In genomic region chr12:28700561-28701025, GRCm38 (mm10) we compare ENCODE assay signal across 7 mouse cellular contexts. TPM values are rescaled to one million over a fixed set of nuclear protein-coding genes. Genes with fewer than 3 reads are reported as not detected.
DNase-seq lines count a peak whose midpoint lies in the region; ATAC-seq and TF ChIP-seq lines count a peak whose summit lies in the region.

No protein-coding gene starts in this region.

- TF ChIP-seq CTCF in forebrain, postnatal 0 days (IDR thresholded peaks at IDR 0.05; ENCODE audit: low read depth) = no peak

- intact Hi-C loops in heart, postnatal 14 days (cut with DNase I) = loop anchor here (5.0 kb wide), 1 partner anchor 132 kb away; no protein-coding TSS in a partner anchor

- WGBS in forebrain, postnatal 0 days = 32% methylated on average over 19 of the region's 19 CpGs

- peak; percentile 44 for DNase-seq in R1 (ENCODE audit: low read depth, low spot score)
- peak; percentile 86 for DNase-seq in brain, adult 2 months (ENCODE audit: low read depth, low spot score)
- peak; percentile 79 for DNase-seq in forebrain, postnatal 0 days
- DNase-seq in heart, postnatal 14 days = peak; percentile 82 to 90
- DNase-seq in layer of hippocampus, postnatal 25 days (ENCODE audit: extremely low spot score in 1 of 2, low spot score in 1 of 2) = peak; percentile 50 to 53
- DNase-seq in ovary, postnatal 14 days (ENCODE audit: low spot score) = peak; percentile 38
- no peak for DNase-seq in urinary bladder, adult 2 months (ENCODE audit: low spot score)

- H3K4me2 ChIP-seq in forebrain, postnatal 0 days (ENCODE audit: low read depth) = no peak overlapping the region

- H3K9me3 ChIP-seq in forebrain, postnatal 0 days (ENCODE audit: low read length) = no peaks in the 10 kb centered on the region

- H3K27ac ChIP-seq in forebrain, postnatal 0 days (ENCODE audit: low read depth, low read length) = peak overlapping the region; percentile 90

- ATAC-seq in forebrain, postnatal 0 days = peak; percentile 77

- H3K36me3 ChIP-seq in forebrain, postnatal 0 days (ENCODE audit: insufficient read depth) = peaks cover 7% of the 10 kb centered on the region; the same call in 1 of the 2 replicates

- H3K27me3 ChIP-seq in forebrain, postnatal 0 days (ENCODE audit: insufficient read depth, low read length) = no peaks in the 10 kb centered on the region

- no peak overlapping the region for H3K4me3 ChIP-seq in forebrain, postnatal 0 days (ENCODE audit: low read depth, low read length)

- peaks cover 18% of the 10 kb centered on the region for H3K4me1 ChIP-seq in forebrain, postnatal 0 days (ENCODE audit: insufficient read depth)

- H3K9ac ChIP-seq in forebrain, postnatal 0 days = no peak overlapping the region

RNA-seq across cellular contexts. Expression of gene Adi1, which starts 25.6 kb away (rescaled TPM):
- 5.1 and 9.4 TPM in 2 replicates for total RNA-seq in forebrain, postnatal 0 days (2014; rRNA removed)
- polyA plus RNA-seq in forebrain, postnatal 0 days (2015; fragmentation: Nextera tagmentation; extraction: Ambion mirVana) = 24.7 and 27.9 TPM in 2 replicates
- total RNA-seq in heart, postnatal 14 days (2021) = 10 to 100 TPM; 36.3 to 38.9 TPM
- total RNA-seq in layer of hippocampus, postnatal 25 days (2021) = 10 to 100 TPM; 29.7 to 35.0 TPM
- 56.3 and 57.6 TPM in 2 replicates for polyA plus RNA-seq in urinary bladder, adult 2 months (2012; rRNA removed)

RNA-seq across cellular contexts. Expression of gene Trappc12, which starts 49.7 kb away (rescaled TPM):
- total RNA-seq in forebrain, postnatal 0 days (2014; rRNA removed) = 49.1 and 55.6 TPM in 2 replicates
- 32.0 and 37.8 TPM in 2 replicates for polyA plus RNA-seq in forebrain, postnatal 0 days (2015; fragmentation: Nextera tagmentation; extraction: Ambion mirVana)
- total RNA-seq in heart, postnatal 14 days (2021) = 10 to 100 TPM; 21.6 to 24.9 TPM
- total RNA-seq in layer of hippocampus, postnatal 25 days (2021) = 10 to 100 TPM; 57.9 to 59.4 TPM
- polyA plus RNA-seq in urinary bladder, adult 2 months (2012; rRNA removed) = 37.5 and 41.7 TPM in 2 replicates

RNA-seq across cellular contexts. Expression of gene Eipr1, which starts 51.0 kb away (rescaled TPM):
- total RNA-seq in forebrain, postnatal 0 days (2014; rRNA removed) = 60.8 and 63.6 TPM in 2 replicates
- polyA plus RNA-seq in forebrain, postnatal 0 days (2015; fragmentation: Nextera tagmentation; extraction: Ambion mirVana) = 66.6 and 78.7 TPM in 2 replicates
- 10 to 100 TPM in 1 of 2 experiments, 1 to 10 TPM in 1; 8.8 to 12.0 TPM for total RNA-seq in heart, postnatal 14 days (2021)
- 10 to 100 TPM; 48.8 to 52.1 TPM for total RNA-seq in layer of hippocampus, postnatal 25 days (2021)
- 15.2 and 16.9 TPM in 2 replicates for polyA plus RNA-seq in urinary bladder, adult 2 months (2012; rRNA removed)

RNA-seq across cellular contexts. Expression of gene Rnaseh1, which starts 51.2 kb away (rescaled TPM):
- 13.7 and 18.5 TPM in 2 replicates for total RNA-seq in forebrain, postnatal 0 days (2014; rRNA removed)
- 12.3 and 13.3 TPM in 2 replicates for polyA plus RNA-seq in forebrain, postnatal 0 days (2015; fragmentation: Nextera tagmentation; extraction: Ambion mirVana)
- 1 to 10 TPM; 5.5 to 7.3 TPM for total RNA-seq in heart, postnatal 14 days (2021)
- 10 to 100 TPM; 12.0 to 16.9 TPM for total RNA-seq in layer of hippocampus, postnatal 25 days (2021)
- 16.9 and 25.3 TPM in 2 replicates for polyA plus RNA-seq in urinary bladder, adult 2 months (2012; rRNA removed)
